Mouse (Mus musculus) right cerebral cortex, postnatal 10 days (tissue): Measurements from ENCODE around the gene Runx1.

ENCODE experiments used
- DNase-seq, 2 experiments: peaks; one replicate each; pipeline ENCODE4 v3.0.0; 2021; ENCODE audit warnings: low spot score in 2 of 2

Gene Runx1

GRCm38 (mm10) chr16:92826683-92827082, 734 bp upstream of the Runx1 start:
- no peak for DNase-seq

- DNase-seq, result no peak
Observed at GRCm38 (mm10) chr16:92825204-92825843, 625 bp downstream of the Runx1 start.

- no peak for DNase-seq
Observed at GRCm38 (mm10) chr16:92824723-92825203, 1.2 kb downstream of the Runx1 start.

GRCm38 (mm10) chr16:92824003-92824722, 1.8 kb downstream of the Runx1 start:
- no peak for DNase-seq

- DNase-seq, result no peak
Observed at GRCm38 (mm10) chr16:92823381-92823862, 2.5 kb downstream of the Runx1 start.

- DNase-seq, result no peak
Observed at GRCm38 (mm10) chr16:92822676-92823075, 3.3 kb downstream of the Runx1 start.

- no peak for DNase-seq
Observed at GRCm38 (mm10) chr16:92821938-92822629, 3.9 kb downstream of the Runx1 start.

GRCm38 (mm10) chr16:92821596-92821937, 4.4 kb downstream of the Runx1 start:
- no peak for DNase-seq

GRCm38 (mm10) chr16:92820451-92820850, 5.5 kb downstream of the Runx1 start:
- DNase-seq, result no peak

- DNase-seq, result no peak
Observed at GRCm38 (mm10) chr16:92818480-92819269, 7.3 kb downstream of the Runx1 start.

- no peak for DNase-seq
Observed at GRCm38 (mm10) chr16:92816092-92816491, 9.9 kb downstream of the Runx1 start.

- DNase-seq, result no peak
Observed at GRCm38 (mm10) chr16:92815195-92815527, 10.8 kb downstream of the Runx1 start.

GRCm38 (mm10) chr16:92814366-92815194, 11.4 kb downstream of the Runx1 start:
- DNase-seq, result no peak

- no peak for DNase-seq
Observed at GRCm38 (mm10) chr16:92812405-92812804, 13.5 kb downstream of the Runx1 start.

GRCm38 (mm10) chr16:92810568-92811240, 15.2 kb downstream of the Runx1 start:
- DNase-seq, result no peak

- DNase-seq, result no peak
Observed at GRCm38 (mm10) chr16:92807772-92808171, 18.2 kb downstream of the Runx1 start.

- no peak for DNase-seq
Observed at GRCm38 (mm10) chr16:92803076-92803580, 22.8 kb downstream of the Runx1 start.

GRCm38 (mm10) chr16:92801567-92801966, 24.4 kb downstream of the Runx1 start:
- peak in 1 of 2 experiments; percentile 43 for DNase-seq

GRCm38 (mm10) chr16:92800845-92801244, 25.1 kb downstream of the Runx1 start:
- DNase-seq, result no peak

- no peak for DNase-seq
Observed at GRCm38 (mm10) chr16:92799940-92800339, 26.0 kb downstream of the Runx1 start.
